Mouse (Mus musculus): ENCODE measurements around the gene Sv2a. TPM values are rescaled to one million over a fixed set of nuclear protein-coding genes. Genes with fewer than 3 reads are reported as not detected.
"Not testable (repeated sequence)": the region's sequence is repeated elsewhere in the genome, so short reads cannot be mapped to it uniquely, and the experiment has no call there.

Sv2a gene
- total and polyA plus RNA-seq, 2 experiments from 2014 or later = 112 to 124 TPM

DNA sequence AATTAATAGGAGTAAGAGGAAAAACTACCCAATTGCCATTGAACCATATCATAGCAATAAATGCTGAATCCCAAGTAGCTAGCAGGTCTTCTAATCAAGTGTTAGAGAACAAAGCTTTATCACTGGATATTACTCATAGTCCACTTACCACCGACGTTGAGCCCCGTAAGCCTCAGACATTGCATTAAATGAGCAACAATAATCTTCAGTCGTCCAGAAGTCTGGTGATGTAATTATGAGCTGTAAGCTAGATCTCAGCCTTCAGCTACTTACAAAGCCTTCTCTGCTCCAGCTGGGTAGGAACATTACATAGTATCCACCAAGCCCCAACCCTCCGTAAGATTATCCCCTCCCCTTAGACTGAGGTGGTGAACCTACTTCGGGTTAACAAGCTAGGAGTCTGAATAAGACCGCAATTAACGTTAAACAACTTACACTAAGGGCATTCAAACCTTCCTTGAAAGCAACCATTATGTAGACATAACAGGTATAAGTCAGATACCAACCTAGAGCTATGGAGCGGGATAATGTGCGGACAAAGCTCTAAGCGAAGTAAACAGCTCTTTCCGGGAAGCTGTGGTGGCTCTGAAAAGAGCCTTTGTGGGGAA is 57.1 kb downstream of the Sv2a start:
- H3K27me3 ChIP-seq (ENCODE audit: insufficient read depth, low read length) = no peaks in the 10 kb centered on the region
- peak overlapping the region; percentile 22 for H3K4me3 ChIP-seq (ENCODE audit: low read depth, low read length)
- ATAC-seq = no peak
- H3K4me1 ChIP-seq (ENCODE audit: insufficient read depth) = 0 out of 2 replicates have a peak, but pooled peaks cover 3% of the 10 kb centered on the region
- peak overlapping the region; percentile 33; the same call in 1 of the 2 replicates for H3K9ac ChIP-seq
- no peaks in the 10 kb centered on the region for H3K36me3 ChIP-seq (ENCODE audit: insufficient read depth)
- 2% methylated on average over 12 of the region's 12 CpGs for WGBS
- no peak for TF ChIP-seq CTCF (IDR thresholded peaks at IDR 0.05; ENCODE audit: low read depth)
- DNase-seq = no peak
- H3K27ac ChIP-seq (ENCODE audit: low read depth, low read length) = no peak overlapping the region
- H3K9me3 ChIP-seq (ENCODE audit: low read length) = no peaks in the 10 kb centered on the region
- peak overlapping the region; percentile 37 for H3K4me2 ChIP-seq (ENCODE audit: low read depth)

DNA sequence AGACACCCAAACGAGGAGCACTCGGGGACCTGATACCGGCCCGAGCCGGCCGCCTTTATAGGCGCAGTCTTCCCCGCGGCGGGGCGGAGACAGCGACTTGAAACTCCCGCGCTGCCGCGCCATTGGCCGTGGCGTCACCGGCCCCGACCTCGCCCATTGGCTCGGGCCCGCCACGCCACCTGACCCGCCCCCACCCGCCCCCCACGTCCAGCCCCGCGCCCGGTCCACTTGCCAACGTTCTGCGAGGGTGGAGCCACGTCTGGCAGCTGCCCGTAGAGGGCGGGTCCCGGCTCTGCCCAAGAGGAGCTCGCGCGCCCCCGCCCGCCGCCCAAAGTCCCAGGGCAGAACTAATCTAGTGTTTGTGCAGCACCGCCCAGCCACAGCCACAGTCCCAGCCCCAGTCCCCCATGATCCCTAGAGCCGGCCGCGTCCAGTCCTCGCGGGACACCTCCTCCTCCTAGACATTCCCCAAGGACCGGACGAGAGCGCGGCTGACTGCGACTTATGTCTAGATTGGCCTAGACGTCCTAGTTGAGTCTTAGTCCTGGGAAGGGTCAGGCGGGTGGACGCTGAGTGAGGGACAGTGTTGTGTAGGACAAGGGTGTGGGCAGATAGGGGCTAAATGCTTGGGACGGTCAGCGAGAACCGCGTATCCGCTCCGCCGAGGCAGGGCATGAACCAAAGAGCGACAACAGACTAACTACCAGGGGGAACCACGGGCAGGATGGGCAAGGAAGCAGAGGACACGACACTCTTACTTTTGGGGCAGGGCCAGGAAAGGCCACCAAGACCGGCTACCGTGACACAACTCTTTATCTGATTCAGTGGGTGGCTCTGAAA is 58.2 kb downstream of the Sv2a start, which contains the start of gene Hist2h3c2:
TSS of gene Hist2h3c2 (minus strand) at position 174 of the 840 bp plus-strand sequence.
- not testable (repeated sequence) for H3K36me3 ChIP-seq (ENCODE audit: insufficient read depth); H3K27me3 ChIP-seq (ENCODE audit: insufficient read depth, low read length); DNase-seq; H3K27ac ChIP-seq (ENCODE audit: low read depth, low read length); H3K4me1 ChIP-seq (ENCODE audit: insufficient read depth); H3K9me3 ChIP-seq (ENCODE audit: low read length)
- Histone ChIP-seq H3K9ac (peak within 1 kb of the TSS; percentile 33; the same call in 1 of the 2 replicates), H3K4me3 (ENCODE audit: low read depth, low read length) (peak within 1 kb of the TSS; percentile 30), H3K4me2 (ENCODE audit: low read depth) (peak within 1 kb of the TSS; percentile 39)
- peak; percentile 81 for ATAC-seq
- WGBS = 4% methylated on average over 17 of the region's 68 CpGs

- Histone ChIP-seq H3K9ac (peak within 1 kb of the TSS; percentile 19), H3K27ac (ENCODE audit: low read depth, low read length) (peak within 1 kb of the TSS; percentile 47), H3K4me3 (ENCODE audit: low read depth, low read length) (peak within 1 kb of the TSS; percentile 30), H3K4me2 (ENCODE audit: low read depth) (peak within 1 kb of the TSS; percentile 39)
- H3K4me1 ChIP-seq (ENCODE audit: insufficient read depth); H3K27me3 ChIP-seq (ENCODE audit: insufficient read depth, low read length); H3K9me3 ChIP-seq (ENCODE audit: low read length); H3K36me3 ChIP-seq (ENCODE audit: insufficient read depth): not testable (repeated sequence)
- ATAC-seq = peak; percentile 89
- 3% methylated on average over 28 of the region's 85 CpGs for WGBS
- DNase-seq = peak; percentile 78
Observed at GRCm38 (mm10) chr3:96239949-96240798, 59.2 kb downstream of the Sv2a start, which contains the start of gene Hist2h2aa2. Hist2h2aa2 (minus strand) TSS chr3:96240276.

GRCm38 (mm10) chr3:96240799-96241197 is 59.8 kb downstream of the Sv2a start:
- Histone ChIP-seq H3K27ac (ENCODE audit: low read depth, low read length) (peak overlapping the region; percentile 47), H3K4me2 (ENCODE audit: low read depth) (peak overlapping the region; percentile 39), H3K9ac (peak overlapping the region; percentile 19), H3K27me3 (ENCODE audit: insufficient read depth, low read length) (no peaks in the 10 kb centered on the region), H3K4me1 (ENCODE audit: insufficient read depth) (0 out of 2 replicates have a peak, but pooled peaks cover 8% of the 10 kb centered on the region), H3K4me3 (ENCODE audit: low read depth, low read length) (peak overlapping the region; percentile 20), H3K36me3 (ENCODE audit: insufficient read depth) (no peaks in the 10 kb centered on the region), H3K9me3 (ENCODE audit: low read length) (no peaks in the 10 kb centered on the region)
- no peak for DNase-seq
- ATAC-seq = no peak
- WGBS = 61% methylated on average over 9 of the region's 9 CpGs
- no peak for TF ChIP-seq CTCF (IDR thresholded peaks at IDR 0.05; ENCODE audit: low read depth)

- Histone ChIP-seq H3K4me2 (ENCODE audit: low read depth) (peak overlapping the region; percentile 53), H3K9me3 (ENCODE audit: low read length) (no peaks in the 10 kb centered on the region), H3K4me3 (ENCODE audit: low read depth, low read length) (no peak overlapping the region), H3K4me1 (ENCODE audit: insufficient read depth) (0 out of 2 replicates have a peak, but pooled peaks cover 9% of the 10 kb centered on the region), H3K27me3 (ENCODE audit: insufficient read depth, low read length) (no peaks in the 10 kb centered on the region), H3K36me3 (ENCODE audit: insufficient read depth) (no peaks in the 10 kb centered on the region), H3K9ac (no peak overlapping the region), H3K27ac (ENCODE audit: low read depth, low read length) (peak overlapping the region; percentile 94; the same call in 1 of the 2 replicates)
- 83% methylated on average over 7 of the region's 7 CpGs for WGBS
- no peak for TF ChIP-seq CTCF (IDR thresholded peaks at IDR 0.05; ENCODE audit: low read depth)
- DNase-seq (no peak), ATAC-seq (no peak)
Observed at GRCm38 (mm10) chr3:96243921-96244572, 63.1 kb downstream of the Sv2a start.

Small RNA genes within 50 kb of the gene (microRNA-seq; reads per million reads assigned to microRNA genes)
- gene Gm44492 (0 reads per million in 2 experiments), gene Gm47311 (0 reads per million in 2 experiments)

Other genes with a start within 250 kb of the Sv2a start
- gene Plekho1, start 185.2 kb upstream of the Sv2a start, total RNA-seq (2014; rRNA removed) = 93.5 and 135 TPM in 2 replicates
- gene Plekho1, start 185.2 kb upstream of the Sv2a start, polyA plus RNA-seq (2015; fragmentation: Nextera tagmentation; extraction: Ambion mirVana) = 51.8 and 60.1 TPM in 2 replicates
- 59.5 and 60.5 TPM in 2 replicates for gene Vps45, start 122.7 kb upstream of the Sv2a start, total RNA-seq (2014; rRNA removed)
- 65.1 and 68.3 TPM in 2 replicates for gene Vps45, start 122.7 kb upstream of the Sv2a start, polyA plus RNA-seq (2015; fragmentation: Nextera tagmentation; extraction: Ambion mirVana)
- gene Otud7b, start 76.6 kb upstream of the Sv2a start, total RNA-seq (2014; rRNA removed) = 6.2 and 13.5 TPM in 2 replicates
- 5.7 and 8.8 TPM in 2 replicates for gene Otud7b, start 76.6 kb upstream of the Sv2a start, polyA plus RNA-seq (2015; fragmentation: Nextera tagmentation; extraction: Ambion mirVana)
- 9.5 and 14.6 TPM in 2 replicates for gene Mtmr11, start 19.1 kb upstream of the Sv2a start, total RNA-seq (2014; rRNA removed)
- gene Mtmr11, start 19.1 kb upstream of the Sv2a start, polyA plus RNA-seq (2015; fragmentation: Nextera tagmentation; extraction: Ambion mirVana) = 7.8 and 8.4 TPM in 2 replicates
- gene Sf3b4, start 8.8 kb upstream of the Sv2a start, total RNA-seq (2014; rRNA removed) = 41.9 and 66.5 TPM in 2 replicates
- gene Sf3b4, start 8.8 kb upstream of the Sv2a start, polyA plus RNA-seq (2015; fragmentation: Nextera tagmentation; extraction: Ambion mirVana) = 169 and 172 TPM in 2 replicates
- gene Bola1, start 38.6 kb downstream of the Sv2a start, total RNA-seq (2014; rRNA removed) = 31.4 and 40.2 TPM in 2 replicates
- 67.7 and 75.8 TPM in 2 replicates for gene Bola1, start 38.6 kb downstream of the Sv2a start, polyA plus RNA-seq (2015; fragmentation: Nextera tagmentation; extraction: Ambion mirVana)
- 166 and 395 TPM in 2 replicates for gene Hist2h2ab, start 38.7 kb downstream of the Sv2a start, total RNA-seq (2014; rRNA removed)
- 1.2 TPM in 1 of 2 replicates, not detected in the other for gene Hist2h2ab, start 38.7 kb downstream of the Sv2a start, polyA plus RNA-seq (2015; fragmentation: Nextera tagmentation; extraction: Ambion mirVana)
- 471 and 484 TPM in 2 replicates for gene Hist2h2ac, start 39.7 kb downstream of the Sv2a start, total RNA-seq (2014; rRNA removed)
- 1.9 and 2.2 TPM in 2 replicates for gene Hist2h2ac, start 39.7 kb downstream of the Sv2a start, polyA plus RNA-seq (2015; fragmentation: Nextera tagmentation; extraction: Ambion mirVana)
- gene Hist2h2be, start 40.0 kb downstream of the Sv2a start, total RNA-seq (2014; rRNA removed) = 9.0 and 12.2 TPM in 2 replicates
- gene Hist2h2be, start 40.0 kb downstream of the Sv2a start, polyA plus RNA-seq (2015; fragmentation: Nextera tagmentation; extraction: Ambion mirVana) = 3.6 and 3.9 TPM in 2 replicates
- 52.3 and 90.8 TPM in 2 replicates for gene Hist2h3c2, start 58.0 kb downstream of the Sv2a start, total RNA-seq (2014; rRNA removed)
- 0.84 and 1.3 TPM in 2 replicates for gene Hist2h3c2, start 58.0 kb downstream of the Sv2a start, polyA plus RNA-seq (2015; fragmentation: Nextera tagmentation; extraction: Ambion mirVana)
- gene Hist2h2aa2, start 59.1 kb downstream of the Sv2a start, total RNA-seq (2014; rRNA removed) = 858 and 1,027 TPM in 2 replicates
- gene Hist2h2aa2, start 59.1 kb downstream of the Sv2a start, polyA plus RNA-seq (2015; fragmentation: Nextera tagmentation; extraction: Ambion mirVana) = 32.7 and 59.8 TPM in 2 replicates
- gene Hist2h2aa1, start 64.3 kb downstream of the Sv2a start, total RNA-seq (2014; rRNA removed) = 906 and 1,412 TPM in 2 replicates
- gene Hist2h2aa1, start 64.3 kb downstream of the Sv2a start, polyA plus RNA-seq (2015; fragmentation: Nextera tagmentation; extraction: Ambion mirVana) = 14.2 and 23.3 TPM in 2 replicates
- gene Hist2h3c1, start 65.5 kb downstream of the Sv2a start, total RNA-seq (2014; rRNA removed) = not detected in 2 replicates
- not detected in 2 replicates for gene Hist2h3c1, start 65.5 kb downstream of the Sv2a start, polyA plus RNA-seq (2015; fragmentation: Nextera tagmentation; extraction: Ambion mirVana)
- gene Hist2h4, start 82.2 kb downstream of the Sv2a start, total RNA-seq (2014; rRNA removed) = 52.8 and 60.5 TPM in 2 replicates
- gene Hist2h4, start 82.2 kb downstream of the Sv2a start, polyA plus RNA-seq (2015; fragmentation: Nextera tagmentation; extraction: Ambion mirVana) = 3.5 and 5.1 TPM in 2 replicates
- gene Hist2h3b, start 87.5 kb downstream of the Sv2a start, total RNA-seq (2014; rRNA removed) = 400 and 545 TPM in 2 replicates
- 9.4 and 9.7 TPM in 2 replicates for gene Hist2h3b, start 87.5 kb downstream of the Sv2a start, polyA plus RNA-seq (2015; fragmentation: Nextera tagmentation; extraction: Ambion mirVana)
- 181 and 278 TPM in 2 replicates for gene Hist2h2bb, start 88.6 kb downstream of the Sv2a start, total RNA-seq (2014; rRNA removed)
- gene Hist2h2bb, start 88.6 kb downstream of the Sv2a start, polyA plus RNA-seq (2015; fragmentation: Nextera tagmentation; extraction: Ambion mirVana) = 0.62 and 1.4 TPM in 2 replicates
- gene Fcgr1, start 112.8 kb downstream of the Sv2a start, total RNA-seq (2014; rRNA removed) = 1.7 and 5.7 TPM in 2 replicates
- gene Fcgr1, start 112.8 kb downstream of the Sv2a start, polyA plus RNA-seq (2015; fragmentation: Nextera tagmentation; extraction: Ambion mirVana) = 1.5 and 2.4 TPM in 2 replicates

All from forebrain, postnatal 0 days (tissue).